Mouse (Mus musculus): ENCODE measurements around the gene Zfp710.

DNA sequence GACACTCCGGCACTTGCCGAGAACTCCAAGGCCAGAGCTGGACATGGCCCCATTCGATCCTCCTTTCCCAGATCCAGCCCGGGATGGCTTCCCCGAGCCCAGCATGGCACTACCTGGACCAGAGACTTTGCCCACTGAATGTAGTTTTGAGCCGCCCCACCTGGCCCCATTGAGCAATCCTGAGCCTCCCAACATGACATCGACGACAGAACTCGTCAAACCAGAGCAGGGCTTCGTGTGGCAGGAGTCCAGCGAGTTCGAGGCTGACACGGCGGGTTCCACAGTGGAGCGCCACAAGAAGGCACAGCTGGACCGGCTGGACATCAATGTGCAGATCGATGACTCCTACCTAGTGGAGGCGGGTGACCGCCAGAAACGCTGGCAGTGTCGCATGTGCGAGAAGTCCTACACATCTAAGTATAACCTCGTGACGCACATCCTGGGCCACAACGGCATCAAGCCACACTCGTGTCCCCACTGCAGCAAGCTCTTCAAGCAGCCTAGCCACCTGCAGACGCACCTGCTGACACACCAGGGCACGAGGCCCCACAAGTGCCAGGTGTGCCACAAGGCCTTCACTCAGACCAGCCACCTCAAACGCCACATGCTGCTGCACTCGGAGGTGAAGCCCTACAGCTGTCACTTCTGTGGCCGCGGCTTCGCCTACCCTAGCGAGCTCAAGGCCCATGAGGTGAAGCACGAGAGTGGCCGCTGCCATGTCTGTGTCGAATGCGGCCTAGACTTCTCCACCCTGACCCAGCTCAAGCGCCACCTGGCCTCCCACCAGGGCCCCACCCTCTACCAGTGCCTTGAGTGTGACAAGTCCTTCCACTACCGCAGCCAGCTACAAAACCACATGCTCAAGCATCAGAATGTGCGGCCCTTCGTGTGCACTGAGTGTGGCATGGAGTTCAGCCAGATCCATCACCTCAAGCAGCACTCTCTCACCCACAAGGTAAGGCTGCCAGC lies 57.3 kb downstream of the Zfp710 start:
- TF ChIP-seq CTCF (IDR thresholded peaks at IDR 0.05; ENCODE audit: low read depth, low read length), result no peak
- no peak for TF ChIP-seq POLR2A (IDR thresholded peaks at IDR 0.05; ENCODE audit: borderline replicate concordance, low read depth, low read length)

All from bone marrow macrophage, adult 2 months (primary cell).